Mouse (Mus musculus) midbrain, embryonic 16.5 days (tissue): Measurements from ENCODE around the gene Aloxe3. TPM values are rescaled to one million over a fixed set of nuclear protein-coding genes. Genes with fewer than 3 reads are reported as not detected.

Experiments used
- ATAC-seq: fragments of 200-750 bp; cut with Nextera tagmentation; 2 replicates; pipeline ENCODE4 v1.8.0; 2017; ENCODE audit warnings: moderate TSS enrichment
- H3K27ac ChIP-seq: fragments of 300-500 bp; sonication (generic); 2 replicates; pipeline ENCODE4 v1.5.1; 2014; ENCODE audit warnings: mild to moderate bottlenecking, low read length, mixed read lengths
- H3K27me3 ChIP-seq: fragments of 300-500 bp; sonication (generic); 2 replicates; pipeline ENCODE4 v1.6.1; 2014; ENCODE audit warnings: low read depth, low read length, mixed read lengths; ENCODE audit not compliant: control insufficient read depth, insufficient read depth
- H3K36me3 ChIP-seq: fragments of 300-500 bp; sonication (generic); 2 replicates; pipeline ENCODE4 v1.6.1; 2014; ENCODE audit warnings: mild to moderate bottlenecking, low read length, moderate library complexity, mixed read lengths; ENCODE audit not compliant: control insufficient read depth, insufficient read depth
- H3K4me1 ChIP-seq: fragments of 300-500 bp; sonication (generic); 2 replicates; pipeline ENCODE4 v1.6.1; 2014; ENCODE audit warnings: mild to moderate bottlenecking, low read length, mixed read lengths; ENCODE audit not compliant: control insufficient read depth, insufficient read depth
- H3K4me2 ChIP-seq: fragments of 300-500 bp; sonication (generic); 2 replicates; pipeline ENCODE4 v1.6.1; 2014; ENCODE audit warnings: mild to moderate bottlenecking, low read length, mixed read lengths
- H3K4me3 ChIP-seq: fragments of 300-500 bp; sonication (generic); 2 replicates; pipeline ENCODE4 v1.5.1; 2014; ENCODE audit warnings: low read depth, mild to moderate bottlenecking, low read length, moderate library complexity, mixed read lengths
- H3K9ac ChIP-seq: fragments of 300-500 bp; sonication (generic); 2 replicates; pipeline ENCODE4 v1.6.1; 2014; ENCODE audit warnings: low read depth, low read length, mixed read lengths
- H3K9me3 ChIP-seq: fragments of 300-500 bp; sonication (generic); replicated peaks from 2 replicates; pipeline ENCODE4 v1.6.1; 2014; ENCODE audit warnings: mild to moderate bottlenecking, low read length, mixed read lengths; ENCODE audit not compliant: control insufficient read depth, poor library complexity, severe bottlenecking
- WGBS: fragments of 180-500 bp; shearing (Covaris S2); extraction: QIAGEN DNeasy Blood & Tissue Kit; methylation state at CpG from one replicate; pipeline ENCODE4 v1.1.7; 2014; 5-methylcytosine and 5-hydroxymethylcytosine counted together
- polyA plus RNA-seq: library from polyadenylated mRNA; unstranded; fragments of >200 nt; fragmentation: Nextera tagmentation; extraction: Ambion mirVana; gene quantifications from 2 replicates; pipeline ENCODE4 v1.2.1, GENCODE M21; 2015

The Aloxe3 gene
- polyA plus RNA-seq, 1 experiment from 2014 or later = 11.5 TPM

GRCm38 (mm10) chr11:69124498-69124847 lies 1.2 kb upstream of the Aloxe3 start:
- Histone ChIP-seq H3K27me3 (peaks cover 4% of the 10 kb centered on the region), H3K9me3 (no peaks in the 10 kb centered on the region), H3K4me3 (peak overlapping the region; percentile 79; the same call in 1 of the 2 replicates), H3K4me1 (peaks cover 23% of the 10 kb centered on the region), H3K36me3 (no peaks in the 10 kb centered on the region), H3K9ac (no peak overlapping the region), H3K27ac (no peak overlapping the region), H3K4me2 (peak overlapping the region; percentile 90)
- peak; percentile 50 for ATAC-seq
- WGBS = 0% methylated on average over 3 of the region's 3 CpGs

GRCm38 (mm10) chr11:69125041-69125851 lies 450 bp upstream of the Aloxe3 start:
- Histone ChIP-seq H3K9ac (peak overlapping the region; percentile 64), H3K9me3 (no peaks in the 10 kb centered on the region), H3K27me3 (peaks cover 3% of the 10 kb centered on the region), H3K36me3 (no peaks in the 10 kb centered on the region), H3K4me3 (peak overlapping the region; percentile 64), H3K4me2 (peak overlapping the region; percentile 79), H3K4me1 (peaks cover 18% of the 10 kb centered on the region), H3K27ac (peak overlapping the region; percentile 83)
- peak; percentile 52 for ATAC-seq
- under 1% methylated on average over 24 of the region's 24 CpGs for WGBS

- 10% methylated on average over 20 of the region's 20 CpGs for WGBS
- no peak for ATAC-seq
- H3K4me3 ChIP-seq = peak overlapping the region; percentile 64
- no peaks in the 10 kb centered on the region for H3K9me3 ChIP-seq
- H3K9ac ChIP-seq = peak overlapping the region; percentile 64
- peak overlapping the region; percentile 83 for H3K27ac ChIP-seq
- H3K4me1 ChIP-seq = peaks cover 9% of the 10 kb centered on the region
- H3K36me3 ChIP-seq = no peaks in the 10 kb centered on the region
- H3K4me2 ChIP-seq = peak overlapping the region; percentile 79
- H3K27me3 ChIP-seq = no peaks in the 10 kb centered on the region; the same call in 1 of the 2 replicates
Observed at GRCm38 (mm10) chr11:69125919-69126705, 416 bp downstream of the Aloxe3 start.

GRCm38 (mm10) chr11:69126706-69127095 lies 1.0 kb downstream of the Aloxe3 start:
- Histone ChIP-seq H3K9me3 (no peaks in the 10 kb centered on the region), H3K36me3 (no peaks in the 10 kb centered on the region), H3K4me3 (peak overlapping the region; percentile 64), H3K27me3 (no peaks in the 10 kb centered on the region; the same call in 1 of the 2 replicates), H3K9ac (peak overlapping the region; percentile 64), H3K4me2 (peak overlapping the region; percentile 79), H3K4me1 (peaks cover 8% of the 10 kb centered on the region; the same call in 1 of the 2 replicates), H3K27ac (no peak overlapping the region)
- WGBS = 33% methylated on average over 2 of the region's 2 CpGs
- ATAC-seq = no peak

- Histone ChIP-seq H3K9ac (no peak overlapping the region), H3K9me3 (no peaks in the 10 kb centered on the region), H3K27me3 (no peaks in the 10 kb centered on the region; the same call in 1 of the 2 replicates), H3K4me2 (no peak overlapping the region), H3K4me1 (peaks cover 8% of the 10 kb centered on the region; the same call in 1 of the 2 replicates), H3K27ac (no peak overlapping the region), H3K4me3 (no peak overlapping the region), H3K36me3 (no peaks in the 10 kb centered on the region)
- no peak for ATAC-seq
- 77% methylated on average over 8 of the region's 8 CpGs for WGBS
Observed at GRCm38 (mm10) chr11:69128426-69129122, 2.9 kb downstream of the Aloxe3 start.

GRCm38 (mm10) chr11:69133566-69133922 lies 7.8 kb downstream of the Aloxe3 start:
- Histone ChIP-seq H3K9me3 (no peaks in the 10 kb centered on the region), H3K36me3 (no peaks in the 10 kb centered on the region), H3K4me1 (peaks cover 5% of the 10 kb centered on the region; the same call in 1 of the 2 replicates), H3K9ac (peak overlapping the region; percentile 68; the same call in 1 of the 2 replicates), H3K27ac (no peak overlapping the region), H3K27me3 (no peaks in the 10 kb centered on the region; the same call in 1 of the 2 replicates), H3K4me2 (peak overlapping the region; percentile 77), H3K4me3 (peak overlapping the region; percentile 45)
- 16% methylated on average over 5 of the region's 5 CpGs for WGBS
- peak; percentile 57; the same call in 1 of the 2 replicates for ATAC-seq

GRCm38 (mm10) chr11:69133923-69134621 lies 8.4 kb downstream of the Aloxe3 start:
- Histone ChIP-seq H3K9ac (peak overlapping the region; percentile 68), H3K9me3 (no peaks in the 10 kb centered on the region), H3K27ac (peak overlapping the region; percentile 66; the same call in 1 of the 2 replicates), H3K4me3 (peak overlapping the region; percentile 45), H3K27me3 (no peaks in the 10 kb centered on the region; the same call in 1 of the 2 replicates), H3K4me1 (peaks cover 5% of the 10 kb centered on the region; the same call in 1 of the 2 replicates), H3K36me3 (no peaks in the 10 kb centered on the region), H3K4me2 (peak overlapping the region; percentile 77)
- 2% methylated on average over 34 of the region's 34 CpGs for WGBS
- peak; percentile 80 for ATAC-seq

GRCm38 (mm10) chr11:69134622-69134968 lies 8.9 kb downstream of the Aloxe3 start:
- Histone ChIP-seq H3K4me2 (peak overlapping the region; percentile 77), H3K36me3 (no peaks in the 10 kb centered on the region), H3K9me3 (no peaks in the 10 kb centered on the region), H3K9ac (peak overlapping the region; percentile 68), H3K4me3 (peak overlapping the region; percentile 45), H3K27me3 (no peaks in the 10 kb centered on the region; the same call in 1 of the 2 replicates), H3K27ac (no peak overlapping the region), H3K4me1 (peaks cover 5% of the 10 kb centered on the region; the same call in 1 of the 2 replicates)
- WGBS = 27% methylated on average over 8 of the region's 8 CpGs
- ATAC-seq = 0 out of 2 replicates have a peak, but pooled peaks have one; percentile 19
